Mouse (Mus musculus): Measurements from ENCODE around the gene Hrg. TPM values are rescaled to one million over a fixed set of nuclear protein-coding genes. Genes with fewer than 3 reads are reported as not detected.
"Not testable (repeated sequence)": the region's sequence is repeated elsewhere in the genome, so short reads cannot be mapped to it uniquely, and the experiment has no call there.

Gene Hrg
- polyA plus RNA-seq (2012; rRNA removed) = 0.05 and 0.24 TPM in 2 replicates

DNA sequence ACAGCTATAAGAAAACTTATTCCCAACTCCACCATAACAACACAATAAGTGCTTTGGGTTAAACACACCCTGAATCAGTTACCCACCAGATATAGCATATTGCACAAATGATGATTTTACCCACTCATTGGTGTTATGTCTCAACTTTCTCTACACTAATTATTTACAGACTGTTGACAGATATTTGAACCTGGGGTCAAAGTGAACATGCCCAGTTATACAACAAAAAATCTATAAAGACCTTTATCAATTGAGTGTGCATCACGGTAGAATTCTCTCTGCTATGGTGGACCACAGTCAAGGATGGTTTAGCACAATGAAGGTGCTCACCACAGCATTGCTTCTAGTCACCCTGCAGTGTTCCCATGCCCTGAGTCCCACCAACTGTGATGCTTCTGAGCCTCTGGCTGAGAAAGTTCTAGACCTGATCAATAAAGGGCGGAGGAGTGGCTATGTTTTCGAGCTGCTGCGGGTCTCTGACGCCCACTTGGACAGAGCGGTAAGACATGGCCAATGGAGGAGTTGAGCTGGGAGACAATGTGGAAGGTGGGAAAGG is at the start of gene Hrg:
TSS of gene Hrg (plus strand) at position 233 of the 556 bp plus-strand sequence.
- WGBS = 90% methylated on average over 6 of the region's 6 CpGs
- DNase-seq (ENCODE audit: low read depth, low spot score) = no peak

DNA sequence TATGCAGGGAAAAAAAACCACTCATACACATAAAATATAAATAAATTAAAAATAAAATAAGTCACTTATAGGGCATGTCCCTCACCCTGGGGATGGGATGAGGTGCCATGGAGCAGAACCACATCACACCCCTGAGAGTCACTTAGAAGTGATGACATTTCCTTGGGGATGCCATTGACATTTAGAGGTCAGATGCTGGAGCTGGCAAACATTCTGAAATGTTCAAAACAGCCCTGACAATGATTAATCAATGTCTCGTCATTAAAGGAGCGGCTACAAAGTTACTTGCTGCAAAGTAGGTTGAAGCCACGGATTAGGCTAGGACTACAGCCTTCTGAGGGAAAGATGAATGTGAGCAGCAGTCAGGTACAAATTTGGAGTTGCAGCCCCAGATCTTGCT is 49.5 kb upstream of the Hrg start:
- no peak for DNase-seq (ENCODE audit: low read depth, low spot score)
- WGBS = 70% methylated on average over 3 of the region's 3 CpGs

DNA sequence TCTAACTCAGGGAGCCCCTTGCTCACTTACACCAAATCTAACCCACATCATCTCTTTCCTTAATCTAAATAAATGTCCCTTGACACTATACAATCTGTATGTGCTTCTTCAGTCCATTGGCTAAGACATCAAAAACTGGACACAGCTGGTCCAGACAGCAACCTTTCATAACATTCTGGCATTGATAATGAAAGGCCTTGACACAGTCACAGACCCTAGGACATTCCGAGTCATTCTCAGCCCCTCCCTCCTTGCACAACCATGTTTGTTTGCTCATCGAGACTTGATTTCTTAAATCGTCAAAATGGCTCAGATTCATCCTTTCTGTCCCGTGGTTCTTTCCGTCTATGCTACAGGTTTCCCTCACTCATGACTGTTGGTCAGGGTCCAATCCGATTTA is 41.6 kb upstream of the Hrg start:
- 86% methylated on average over 6 of the region's 6 CpGs for WGBS
- no peak for DNase-seq (ENCODE audit: low read depth, low spot score)

DNA sequence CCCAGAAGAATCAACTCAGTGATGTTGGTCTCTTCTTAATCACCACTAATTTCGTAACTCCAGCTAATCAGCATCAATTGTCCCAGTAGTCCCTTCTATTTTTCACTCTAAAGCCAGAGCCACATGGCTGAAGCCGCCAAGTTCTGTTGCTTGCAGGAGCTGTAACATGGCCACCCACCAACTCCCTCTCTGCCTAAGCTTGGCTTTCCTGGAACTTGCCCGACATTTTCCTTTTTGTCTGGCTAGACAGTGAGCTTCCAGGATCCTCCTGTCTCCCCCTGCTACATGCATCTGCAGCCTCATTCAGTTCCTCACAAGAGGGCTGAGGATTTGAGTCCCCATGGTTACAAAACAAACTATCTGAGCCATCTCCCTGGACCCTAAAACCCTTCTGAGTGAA is 38.9 kb upstream of the Hrg start:
- 72% methylated on average over 3 of the region's 3 CpGs for WGBS
- no peak for DNase-seq (ENCODE audit: low read depth, low spot score)

DNA sequence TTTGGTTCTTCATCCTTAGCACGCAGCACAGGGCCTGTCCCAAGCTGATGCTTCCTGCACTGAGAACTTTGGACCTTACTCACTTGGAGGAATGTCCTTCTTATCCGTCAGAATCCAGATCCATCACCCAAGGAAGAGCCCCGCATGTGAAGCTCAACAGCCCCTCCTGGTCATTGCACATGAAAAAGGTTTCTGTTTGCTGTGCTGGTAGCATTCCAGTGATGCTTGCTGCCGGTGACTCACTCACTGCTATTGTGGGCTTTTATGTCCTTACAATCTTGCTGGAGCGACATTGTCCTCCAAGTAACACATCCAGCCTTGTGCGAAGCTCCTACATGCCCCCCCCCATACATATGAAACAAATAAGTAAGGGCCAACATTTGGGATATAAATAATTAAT is 38.0 kb upstream of the Hrg start:
- DNase-seq (ENCODE audit: low read depth, low spot score) = no peak
- WGBS = 51% methylated on average over 6 of the region's 6 CpGs

DNA sequence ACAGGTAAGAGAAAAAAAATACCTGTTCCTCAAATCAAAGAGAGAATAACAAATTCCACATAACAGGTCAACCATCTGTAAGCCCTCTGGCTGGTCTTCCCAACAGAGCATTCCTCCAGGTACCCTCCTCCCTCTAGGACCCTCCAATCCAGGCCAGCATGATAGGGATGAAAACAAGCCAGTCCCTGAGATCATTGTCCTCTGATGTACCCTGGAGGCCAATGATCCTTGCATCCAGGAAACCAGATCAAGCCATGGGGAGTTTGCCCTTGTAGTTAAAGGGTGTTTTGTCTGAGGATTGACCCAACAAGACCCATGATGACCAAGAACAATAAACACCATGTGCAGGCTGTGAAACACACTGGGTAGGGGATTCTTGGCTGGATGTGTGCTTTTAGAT is 36.6 kb upstream of the Hrg start:
- DNase-seq (ENCODE audit: low read depth, low spot score) = no peak

DNA sequence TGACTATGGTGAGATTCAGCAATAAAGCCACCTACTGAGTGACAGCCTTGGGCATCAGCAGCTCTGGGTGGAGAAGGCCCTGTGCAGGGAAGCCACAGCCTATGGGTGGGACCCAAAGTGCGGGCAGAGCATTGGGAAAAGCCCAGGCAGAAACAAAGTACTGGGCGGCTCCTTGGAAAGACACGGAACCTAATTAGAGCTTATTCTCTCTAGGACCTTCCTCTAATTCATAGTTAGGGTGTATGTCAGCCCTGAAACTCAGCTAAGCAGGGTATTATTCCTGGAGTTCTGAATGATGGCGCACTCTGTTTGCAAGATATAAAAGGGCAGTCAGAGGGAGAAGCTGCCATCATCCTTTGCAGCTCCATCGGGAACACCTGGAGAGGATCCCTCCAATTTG is 32.8 kb upstream of the Hrg start, which contains the start of gene Fetub:
TSS of gene Fetub (plus strand) at position 301 of the 400 bp plus-strand sequence.
- 79% methylated on average over 5 of the region's 5 CpGs for WGBS

DNA sequence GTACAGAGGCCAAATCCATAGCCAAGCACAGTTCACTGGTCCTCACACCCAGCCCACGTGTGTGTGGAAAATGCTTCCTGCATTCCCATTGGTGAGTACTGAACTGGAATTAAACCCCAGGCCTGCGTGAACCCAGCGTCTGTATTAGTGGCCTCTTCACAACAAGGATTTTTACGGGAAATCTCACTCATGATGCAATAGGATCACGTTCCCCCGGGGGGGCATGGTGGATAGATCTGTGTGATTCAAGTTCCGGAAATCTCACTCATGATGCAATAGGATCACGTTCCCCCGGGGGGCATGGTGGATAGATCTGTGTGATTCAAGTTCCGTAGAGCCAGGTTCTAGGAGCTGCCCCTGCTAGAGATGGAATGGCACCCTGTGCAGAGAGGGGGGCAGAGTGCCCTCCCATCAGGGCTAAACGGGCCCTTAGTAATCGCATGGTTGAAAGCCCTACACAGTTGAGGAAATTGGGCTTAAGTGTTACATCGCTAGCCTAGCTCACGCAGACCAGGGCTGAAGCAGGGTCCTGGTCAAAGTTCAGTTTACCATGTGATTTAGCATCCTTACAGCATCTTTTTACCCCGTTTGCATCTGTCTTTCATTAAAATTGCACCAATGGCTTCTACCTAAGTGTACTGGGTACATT is 32.1 kb upstream of the Hrg start:
- 76% methylated on average over 15 of the region's 15 CpGs for WGBS
- DNase-seq (ENCODE audit: low read depth, low spot score) = no peak

More for the DNA sequence above, 32.8 kb upstream of the Hrg start, which contains the start of gene Fetub:
- no peak for DNase-seq (ENCODE audit: low read depth, low spot score)

DNA sequence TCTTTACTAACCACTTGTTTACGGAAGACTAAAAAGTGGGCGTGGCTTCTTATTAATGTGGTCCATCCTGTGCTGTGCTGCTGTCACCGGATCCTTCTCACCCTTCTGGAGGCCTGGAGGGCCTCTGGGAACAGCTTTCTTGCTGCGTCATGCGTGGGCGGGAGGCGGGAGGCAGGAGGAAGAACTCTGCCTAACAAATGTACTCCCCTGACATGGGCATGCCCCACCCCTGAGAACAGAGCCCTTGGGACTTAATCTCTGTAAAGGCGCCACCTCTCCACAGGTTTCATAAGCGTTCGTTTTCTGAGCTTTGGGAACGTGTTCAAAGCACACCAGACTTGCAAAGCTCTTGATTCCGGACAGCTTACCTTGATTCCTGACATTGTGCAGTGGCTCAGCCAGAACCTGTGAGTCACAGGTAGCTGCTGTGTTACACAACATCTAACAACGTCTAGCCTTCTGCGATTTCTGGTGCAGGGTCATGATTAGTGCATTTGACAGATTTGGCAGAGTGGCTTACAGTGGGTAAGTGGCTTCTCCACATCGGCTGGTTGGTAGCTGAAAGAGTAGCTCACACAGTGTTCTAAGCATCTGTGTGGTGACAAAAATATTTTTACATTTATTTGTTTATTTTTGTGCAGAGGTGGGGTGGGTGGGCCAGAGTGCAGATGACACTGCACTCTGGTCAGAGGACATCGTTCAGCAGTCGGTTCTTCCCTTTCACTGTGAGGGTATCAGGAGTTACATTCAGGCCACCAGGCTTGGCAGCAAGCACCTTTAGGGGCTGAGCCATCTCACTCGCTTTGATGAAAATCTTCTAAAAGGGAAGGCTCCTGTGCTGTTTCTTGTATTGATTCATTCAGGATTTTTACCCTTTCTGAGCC is 30.7 kb upstream of the Hrg start:
- 34% methylated on average over 18 of the region's 18 CpGs for WGBS
- DNase-seq (ENCODE audit: low read depth, low spot score) = no peak

DNA sequence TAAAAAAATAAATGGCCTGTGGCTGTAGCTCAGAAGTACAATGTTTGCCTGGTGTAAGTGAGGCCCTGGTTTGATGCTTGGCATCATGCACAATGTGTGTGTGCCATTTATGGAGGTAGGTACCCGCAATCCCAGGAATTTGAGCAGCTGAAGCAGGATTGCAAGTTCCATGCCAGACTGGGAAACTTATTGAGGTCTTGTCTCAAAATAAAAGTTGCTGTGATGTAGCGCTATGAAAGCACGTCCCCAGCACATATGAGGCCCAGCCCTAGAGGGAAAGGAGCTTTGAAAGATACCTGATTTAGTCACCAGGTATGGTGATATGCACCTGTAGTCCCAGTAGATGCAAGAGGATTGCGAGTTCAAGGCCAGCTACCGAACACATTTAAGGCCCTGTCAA is 29.1 kb upstream of the Hrg start:
- DNase-seq (ENCODE audit: low read depth, low spot score) = no peak
- WGBS = 94% methylated on average over 5 of the region's 5 CpGs

DNA sequence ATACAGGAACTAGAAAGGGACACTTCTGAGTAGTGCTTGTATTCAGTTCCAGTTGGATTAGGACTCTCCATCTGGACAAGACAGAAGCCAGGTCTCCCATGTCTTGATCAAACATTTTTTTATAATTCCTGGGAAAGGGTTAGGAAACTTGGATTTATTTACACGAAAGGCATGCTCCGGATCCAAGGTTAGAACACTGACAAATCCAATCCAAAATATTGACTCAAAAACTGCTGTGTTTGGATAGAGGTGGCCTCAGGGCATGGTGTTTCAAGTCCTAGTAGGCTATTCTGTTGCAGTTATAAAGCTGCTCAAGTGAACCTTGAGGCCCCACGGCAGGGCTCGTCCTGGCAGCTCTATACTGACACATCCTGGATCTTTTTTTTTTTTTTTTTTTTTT is 28.4 kb upstream of the Hrg start:
- WGBS = 55% methylated on average over 4 of the region's 4 CpGs
- no peak for DNase-seq (ENCODE audit: low read depth, low spot score)

DNA sequence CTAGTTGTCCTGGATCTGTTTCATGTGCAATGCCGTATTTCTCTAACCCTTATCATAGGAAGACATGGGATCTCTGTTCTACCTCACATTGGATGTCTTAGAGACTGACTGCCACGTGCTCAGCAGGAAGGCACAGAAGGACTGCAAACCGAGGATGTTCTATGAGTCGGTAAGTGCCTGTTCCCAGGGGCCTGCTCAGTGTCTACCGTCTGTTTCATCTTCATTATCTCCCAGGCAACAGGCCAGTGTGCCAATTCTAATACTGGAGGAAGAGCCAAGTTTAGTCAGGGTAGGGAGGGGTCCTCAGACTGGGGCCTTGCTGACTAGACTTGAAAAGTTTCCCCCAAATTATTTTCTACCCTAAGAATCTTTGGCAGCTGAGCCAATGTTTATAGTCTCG is 21.3 kb upstream of the Hrg start:
- DNase-seq (ENCODE audit: low read depth, low spot score) = no peak
- 73% methylated on average over 6 of the region's 6 CpGs for WGBS

DNA sequence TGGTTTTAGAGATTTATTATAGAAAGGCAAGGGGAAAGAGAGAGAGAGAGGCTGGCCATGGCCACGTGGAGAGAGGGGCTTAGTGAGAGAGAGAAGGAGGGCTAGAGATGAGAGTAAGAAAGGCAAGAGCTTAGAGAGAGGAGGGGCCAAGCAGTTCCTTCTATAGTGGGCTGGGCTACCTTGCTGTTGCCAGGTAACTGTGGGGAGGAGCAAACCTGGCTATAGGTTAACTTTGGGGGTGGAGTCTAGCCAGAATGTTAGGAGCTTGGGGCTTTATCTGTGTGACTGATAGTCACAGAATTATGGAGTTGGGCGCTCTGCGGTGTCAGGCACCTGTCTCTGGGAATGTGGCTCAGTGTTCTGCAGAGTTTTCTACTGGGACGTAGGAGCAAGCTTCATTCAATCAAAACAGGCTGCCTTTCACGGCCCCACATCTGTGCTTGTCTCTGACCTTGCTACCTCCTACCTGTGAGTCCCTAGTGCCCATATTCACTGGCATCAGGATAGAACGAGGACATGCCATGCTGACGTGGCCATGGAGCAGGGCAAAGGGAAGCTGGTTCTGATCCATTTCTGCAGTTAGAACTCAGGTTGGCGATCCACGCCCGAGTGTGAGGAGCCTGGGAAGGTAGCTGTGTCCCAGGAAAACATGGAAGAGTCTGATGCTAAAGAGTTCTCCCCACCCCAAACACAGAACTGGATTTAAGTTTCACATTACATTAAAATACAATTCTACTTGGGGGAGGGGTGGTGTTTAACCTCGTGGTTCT is 19.3 kb upstream of the Hrg start:
- no peak for DNase-seq (ENCODE audit: low read depth, low spot score)
- WGBS = 81% methylated on average over 11 of the region's 11 CpGs

DNA sequence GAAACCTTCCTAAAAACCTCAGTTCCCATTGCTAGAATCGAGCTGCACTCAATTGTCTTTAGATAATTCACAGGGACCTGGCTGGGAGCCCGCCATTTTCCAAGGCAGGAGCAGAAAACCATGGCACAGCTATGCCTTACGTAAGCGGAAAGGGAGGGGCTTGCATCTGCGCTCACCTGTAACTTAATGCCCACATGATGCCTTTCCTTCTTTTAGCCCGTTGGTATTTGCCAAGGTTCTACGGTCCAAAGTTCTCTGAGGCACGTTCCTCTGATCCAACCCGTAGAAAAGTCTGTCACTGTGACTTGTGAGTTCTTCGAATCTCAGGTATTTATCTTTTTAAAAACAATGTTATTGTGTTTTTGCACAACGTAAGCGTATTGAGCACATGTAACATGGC is 13.2 kb upstream of the Hrg start:
- no peak for DNase-seq (ENCODE audit: low read depth, low spot score)
- whole genome bisulfite sequencing = 82% methylated on average over 12 of the region's 12 CpGs

DNA sequence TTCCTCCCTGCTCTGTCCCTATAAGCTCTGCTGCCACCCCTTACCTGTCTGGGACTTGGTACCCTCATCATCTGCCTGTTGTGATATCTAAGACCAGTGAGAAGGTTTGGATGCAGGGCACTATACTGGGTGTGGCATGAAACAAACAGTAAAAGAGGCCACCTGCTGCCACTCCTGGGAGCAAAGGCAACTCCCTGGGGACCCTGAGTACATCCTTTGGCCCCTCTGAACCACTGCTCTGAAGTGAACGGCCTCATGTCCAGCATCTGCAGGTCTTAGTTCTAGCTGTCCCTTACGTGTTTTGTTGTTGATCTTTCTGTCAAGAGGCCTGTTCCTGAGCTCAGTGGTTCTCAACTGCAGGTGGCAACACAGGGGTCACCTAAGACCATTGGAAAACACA is 12.3 kb upstream of the Hrg start:
- no peak for DNase-seq (ENCODE audit: low read depth, low spot score)
- 45% methylated on average over 2 of the region's 2 CpGs for WGBS

DNA sequence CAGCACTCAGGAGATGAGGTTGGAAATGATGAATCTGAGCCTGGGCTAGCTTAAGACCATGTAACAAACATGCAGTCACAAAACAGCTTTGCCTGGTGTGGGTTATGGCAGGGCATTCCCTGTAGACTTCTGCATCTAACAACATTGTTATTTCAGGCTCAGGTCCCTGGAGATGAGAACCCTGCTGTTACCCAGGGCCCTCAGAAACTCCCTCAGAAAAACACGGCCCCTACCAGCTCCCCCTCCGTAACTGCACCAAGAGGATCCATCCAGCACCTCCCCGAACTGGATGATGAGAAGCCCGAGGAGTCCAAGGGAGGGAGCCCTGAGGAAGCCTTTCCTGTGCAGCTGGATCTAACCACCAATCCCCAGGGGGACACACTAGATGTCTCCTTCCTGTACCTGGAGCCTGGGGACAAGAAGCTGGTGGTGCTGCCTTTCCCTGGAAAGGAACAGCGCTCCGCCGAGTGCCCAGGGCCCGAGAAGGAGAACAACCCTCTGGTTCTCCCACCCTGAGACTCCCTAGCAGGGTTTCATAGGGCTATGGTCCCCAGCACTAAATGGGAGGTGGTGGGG is 11.7 kb upstream of the Hrg start:
- WGBS = 82% methylated on average over 8 of the region's 8 CpGs
- DNase-seq (ENCODE audit: low read depth, low spot score) = no peak

DNA sequence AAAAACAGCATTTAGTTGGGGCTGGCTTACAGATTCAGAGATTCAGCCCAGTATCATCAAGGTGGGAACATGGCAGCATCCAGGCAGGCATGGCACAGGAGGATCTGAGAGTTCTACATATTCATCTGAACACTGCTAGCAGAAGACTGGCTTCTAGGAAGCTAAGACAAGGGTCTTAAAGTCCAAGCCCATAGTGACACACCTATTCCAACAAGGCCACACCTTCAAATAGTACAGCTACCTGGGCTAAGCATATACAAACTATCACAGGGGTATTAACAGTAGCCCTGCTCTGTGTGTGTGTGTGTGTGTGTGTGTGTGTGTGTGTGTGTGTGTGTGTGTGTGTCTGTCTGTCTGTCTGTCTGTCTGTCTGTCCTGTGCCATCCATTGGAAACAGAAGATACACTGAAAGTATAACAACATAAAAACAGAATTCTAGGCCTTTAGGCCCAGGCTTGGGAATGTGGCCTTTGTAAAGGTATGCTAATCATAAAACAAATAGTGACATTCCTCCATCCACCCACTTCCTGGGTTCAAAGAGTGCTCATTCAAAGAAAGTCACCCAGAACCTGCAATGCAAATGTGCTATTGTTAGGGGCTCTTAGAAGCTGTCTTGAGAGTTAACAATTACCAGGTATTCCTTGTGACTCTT is 8.9 kb upstream of the Hrg start:
- not testable (repeated sequence) for DNase-seq (ENCODE audit: low read depth, low spot score)

DNA sequence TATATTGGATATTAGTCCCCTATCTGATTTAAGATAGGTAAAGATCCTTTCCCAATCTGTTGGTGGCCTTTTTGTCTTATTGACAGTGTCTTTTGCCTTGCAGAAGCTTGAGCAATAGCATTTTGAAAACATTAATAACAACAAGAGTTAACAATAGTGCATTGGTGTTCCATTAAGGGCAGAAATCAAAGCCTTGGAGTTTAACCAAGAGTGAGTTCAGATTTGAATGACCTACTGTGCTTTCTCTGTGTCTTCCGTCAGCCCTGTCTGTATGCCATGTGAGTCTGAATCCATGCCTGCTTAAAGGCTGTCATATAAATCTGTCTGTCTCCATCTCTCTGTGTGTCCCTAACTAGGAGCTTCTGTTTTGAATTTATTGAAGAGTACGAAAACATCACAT is 3.5 kb upstream of the Hrg start:
- 85% methylated on average over 2 of the region's 2 CpGs for WGBS
- DNase-seq (ENCODE audit: low read depth, low spot score) = no peak

DNA sequence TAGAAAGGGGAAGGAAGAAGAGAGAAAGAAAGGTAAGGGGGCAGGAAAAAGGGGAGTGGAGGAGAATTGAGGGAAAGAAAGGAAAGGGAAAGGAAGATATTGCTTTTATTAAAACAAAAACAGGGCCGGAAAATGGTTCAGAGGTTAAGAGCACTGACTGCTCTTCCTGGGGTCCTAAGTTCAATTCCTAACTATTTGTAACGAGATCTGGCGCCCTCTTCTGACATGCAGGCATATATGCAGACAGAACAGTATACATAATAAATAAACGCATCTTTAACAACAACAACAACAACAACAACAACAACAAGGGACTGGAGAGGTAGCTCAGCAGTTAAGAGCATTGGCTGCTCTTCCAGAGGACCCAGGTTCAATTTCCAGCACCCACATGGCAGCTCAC is 2.2 kb downstream of the Hrg start:
- DNase-seq (ENCODE audit: low read depth, low spot score) = no peak
- WGBS = 30% methylated on average over 4 of the region's 4 CpGs

Measured in large intestine, adult 2 months (tissue).